Comparison of ENCODE assay signal across 17 mouse cellular contexts in genomic region chr3:129547837-129548435, GRCm38 (mm10). TPM values are rescaled to one million over a fixed set of nuclear protein-coding genes. Genes with fewer than 3 reads are reported as not detected.
DNase-seq lines count a peak whose midpoint lies in the region; ATAC-seq and TF ChIP-seq lines count a peak whose summit lies in the region.
"Had no signal": no experiment of that assay in that cellular context is flagged by ENCODE, and none has a peak within 500 bp of the region (broad histone marks: within the 10 kb centered on the region; RNA-seq: fewer than 3 reads in every experiment).

No protein-coding gene starts in this region.

- no peak overlapping the region for H3K9ac ChIP-seq in forebrain, embryonic 12.5 days
- H3K9ac ChIP-seq in forebrain, embryonic 11.5 days (ENCODE audit: low read length) = no peak overlapping the region
- H3K9ac ChIP-seq in intestine, embryonic 15.5 days = no peak overlapping the region
- H3K9ac ChIP-seq in liver, postnatal 0 days (replicated peaks) = no peak overlapping the region
- H3K9ac ChIP-seq: embryonic facial prominence, embryonic 15.5 days; lung, embryonic 15.5 days had no signal

- WGBS in forebrain, embryonic 12.5 days = 70% methylated on average over 8 of the region's 8 CpGs
- WGBS in forebrain, embryonic 11.5 days = 60% methylated on average over 8 of the region's 8 CpGs
- WGBS in intestine, embryonic 15.5 days = 29% methylated on average over 8 of the region's 8 CpGs
- 55% methylated on average over 8 of the region's 8 CpGs for WGBS in liver, postnatal 0 days (ENCODE audit: insufficient replicate concordance)

- H3K4me1 ChIP-seq in forebrain, embryonic 12.5 days = peaks cover 34% of the 10 kb centered on the region
- H3K4me1 ChIP-seq in forebrain, embryonic 11.5 days (replicated peaks; ENCODE audit: control insufficient read depth, insufficient read depth, low read length) = peaks cover 7% of the 10 kb centered on the region; the same call in 1 of the 2 replicates
- peaks cover 92% of the 10 kb centered on the region for H3K4me1 ChIP-seq in E14TG2a.4 (replicated peaks; ENCODE audit: low read depth, low read length)
- peaks cover 33% of the 10 kb centered on the region for H3K4me1 ChIP-seq in intestine, embryonic 15.5 days (replicated peaks)
- H3K4me1 ChIP-seq in liver, postnatal 0 days (ENCODE audit: insufficient read depth) = peaks cover 16% of the 10 kb centered on the region

- H3K4me3 ChIP-seq in forebrain, embryonic 12.5 days (replicated peaks) = no peak overlapping the region
- no peak overlapping the region for H3K4me3 ChIP-seq in forebrain, embryonic 11.5 days (ENCODE audit: low read depth, low read length)
- peak overlapping the region; percentile 45 for H3K4me3 ChIP-seq in E14TG2a.4 (replicated peaks; ENCODE audit: low read length)
- H3K4me3 ChIP-seq in intestine, embryonic 15.5 days (replicated peaks) = no peak overlapping the region
- no peak overlapping the region for H3K4me3 ChIP-seq in liver, postnatal 0 days (ENCODE audit: low read depth, low read length)
- H3K4me3 ChIP-seq: embryonic facial prominence, embryonic 15.5 days; heart, embryonic 13.5 days; lung, embryonic 15.5 days; megakaryocyte, embryonic 14.5 days had no signal

- intact Hi-C loops in left cerebral cortex, postnatal 10 days (cut with DNase I) = no loop called here

- no peak for TF ChIP-seq CTCF in E14TG2a.4 (conservative IDR thresholded peaks at IDR 0.05; ENCODE audit: low read length)
- TF ChIP-seq CTCF in liver, postnatal 0 days (IDR thresholded peaks at IDR 0.05; ENCODE audit: low read depth) = no peak

- DNase-seq in forebrain, embryonic 11.5 days (ENCODE audit: low spot score) = no peak
- DNase-seq in liver, postnatal 0 days = no peak
- DNase-seq in Muller cell, postnatal 12 days (ENCODE audit: inconsistent ontology term) = no peak
- no peak for DNase-seq in left cerebral cortex, postnatal 10 days (ENCODE audit: extremely low spot score in 1 of 2, low spot score in 2 of 2)
- DNase-seq in right cerebral cortex, postnatal 25 days = no peak
- DNase-seq: cerebellum, adult 11 months; gastrocnemius, postnatal 25 days; heart, postnatal 4 days; kidney, postnatal 36 days had no signal

- H3K36me3 ChIP-seq in forebrain, embryonic 12.5 days (replicated peaks) = peaks cover 23% of the 10 kb centered on the region
- H3K36me3 ChIP-seq in forebrain, embryonic 11.5 days (ENCODE audit: control insufficient read depth, insufficient read depth, low read length) = peaks cover 6% of the 10 kb centered on the region
- H3K36me3 ChIP-seq in E14TG2a.4 (ENCODE audit: insufficient read depth, low read length) = peaks cover 51% of the 10 kb centered on the region
- peaks cover 8% of the 10 kb centered on the region for H3K36me3 ChIP-seq in intestine, embryonic 15.5 days
- H3K36me3 ChIP-seq in liver, postnatal 0 days (replicated peaks; ENCODE audit: insufficient read depth, low read length) = peaks cover 6% of the 10 kb centered on the region
- H3K36me3 ChIP-seq: lung, embryonic 15.5 days had no signal

- no peak overlapping the region for H3K27ac ChIP-seq in forebrain, embryonic 12.5 days
- H3K27ac ChIP-seq in forebrain, embryonic 11.5 days (ENCODE audit: low read depth, low read length) = no peak overlapping the region
- H3K27ac ChIP-seq in intestine, embryonic 15.5 days = peak overlapping the region; percentile 76
- peak overlapping the region; percentile 62 for H3K27ac ChIP-seq in liver, postnatal 0 days (ENCODE audit: low read depth)
- H3K27ac ChIP-seq: embryonic facial prominence, embryonic 15.5 days; lung, embryonic 15.5 days had no signal

- ATAC-seq in forebrain, embryonic 12.5 days (ENCODE audit: low FRiP score) = 0 out of 2 replicates have a peak, but pooled peaks have one; percentile 21
- no peak for ATAC-seq in forebrain, embryonic 11.5 days (replicated peaks; ENCODE audit: low FRiP score)
- ATAC-seq in intestine, embryonic 15.5 days = peak; percentile 88
- ATAC-seq in liver, postnatal 0 days = peak; percentile 50; the same call in 1 of the 2 replicates
- ATAC-seq: midbrain, embryonic 16.5 days had no signal

- H3K4me2 ChIP-seq in forebrain, embryonic 12.5 days = no peak overlapping the region
- no peak overlapping the region for H3K4me2 ChIP-seq in forebrain, embryonic 11.5 days (ENCODE audit: low read depth, low read length, severe bottlenecking)
- 0 out of 2 replicates have a peak overlapping the region, but pooled peaks have one; percentile 20 for H3K4me2 ChIP-seq in intestine, embryonic 15.5 days (replicated peaks)
- no peak overlapping the region for H3K4me2 ChIP-seq in liver, postnatal 0 days (ENCODE audit: low read depth, low read length)
- H3K4me2 ChIP-seq: embryonic facial prominence, embryonic 15.5 days; heart, embryonic 13.5 days; lung, embryonic 15.5 days had no signal

- 0 out of 2 replicates have a peak, but pooled peaks cover 7% of the 10 kb centered on the region for H3K9me3 ChIP-seq in forebrain, embryonic 12.5 days
- peaks cover 3% of the 10 kb centered on the region; the same call in 1 of the 2 replicates for H3K9me3 ChIP-seq in forebrain, embryonic 11.5 days (ENCODE audit: control insufficient read depth, low read length)
- no peaks in the 10 kb centered on the region for H3K9me3 ChIP-seq in E14TG2a.4 (ENCODE audit: low read length)
- no peaks in the 10 kb centered on the region for H3K9me3 ChIP-seq in intestine, embryonic 15.5 days
- no peaks in the 10 kb centered on the region for H3K9me3 ChIP-seq in liver, postnatal 0 days (ENCODE audit: low read length)
- H3K9me3 ChIP-seq: embryonic facial prominence, embryonic 15.5 days; lung, embryonic 15.5 days had no signal

- TF ChIP-seq EP300 in liver, postnatal 0 days (IDR thresholded peaks at IDR 0.05; ENCODE audit: low read depth) = no peak

- H3K27me3 ChIP-seq in forebrain, embryonic 12.5 days = no peaks in the 10 kb centered on the region
- no peaks in the 10 kb centered on the region for H3K27me3 ChIP-seq in forebrain, embryonic 11.5 days (ENCODE audit: control insufficient read depth, insufficient read depth, low read length)
- no peaks in the 10 kb centered on the region for H3K27me3 ChIP-seq in E14TG2a.4 (ENCODE audit: insufficient read depth, low read length)
- no peaks in the 10 kb centered on the region for H3K27me3 ChIP-seq in intestine, embryonic 15.5 days (replicated peaks)
- no peaks in the 10 kb centered on the region for H3K27me3 ChIP-seq in liver, postnatal 0 days (ENCODE audit: insufficient read depth, low read length)
- H3K27me3 ChIP-seq: embryonic facial prominence, embryonic 15.5 days; heart, embryonic 13.5 days; lung, embryonic 15.5 days; megakaryocyte, embryonic 14.5 days had no signal

RNA-seq across cellular contexts. Expression of gene Elovl6, which starts 15.8 kb away (rescaled TPM):
- 34.6 and 37.4 TPM in 2 replicates for polyA plus RNA-seq in forebrain, embryonic 12.5 days (2016; fragmentation: Nextera tagmentation; extraction: Ambion mirVana)
- 39.9 and 43.6 TPM in 2 replicates for polyA plus RNA-seq in forebrain, embryonic 11.5 days (2014; fragmentation: Nextera tagmentation; extraction: Ambion mirVana)
- polyA plus RNA-seq in intestine, embryonic 15.5 days (2015; fragmentation: Nextera tagmentation; extraction: Ambion mirVana) = 46.4 and 47.8 TPM in 2 replicates
- 6.6 and 8.0 TPM in 2 replicates for polyA plus RNA-seq in liver, postnatal 0 days (2015; fragmentation: Nextera tagmentation; extraction: Ambion mirVana)
- 10 to 100 TPM; 45.5 to 46.1 TPM for total RNA-seq in left cerebral cortex, postnatal 10 days (2021)

Comparison
In these comparisons a context has a peak if more than half of its experiments do, and no peak if none do; other contexts are left out.
1. H3K27ac ChIP-seq: peak in intestine, embryonic 15.5 days (single experiment) and liver, postnatal 0 days (single experiment); none in forebrain, embryonic 12.5 days (single experiment) and forebrain, embryonic 11.5 days (single experiment).